Mouse (Mus musculus): ENCODE measurements around the gene Zfp398.

The Zfp398 gene

DNA sequence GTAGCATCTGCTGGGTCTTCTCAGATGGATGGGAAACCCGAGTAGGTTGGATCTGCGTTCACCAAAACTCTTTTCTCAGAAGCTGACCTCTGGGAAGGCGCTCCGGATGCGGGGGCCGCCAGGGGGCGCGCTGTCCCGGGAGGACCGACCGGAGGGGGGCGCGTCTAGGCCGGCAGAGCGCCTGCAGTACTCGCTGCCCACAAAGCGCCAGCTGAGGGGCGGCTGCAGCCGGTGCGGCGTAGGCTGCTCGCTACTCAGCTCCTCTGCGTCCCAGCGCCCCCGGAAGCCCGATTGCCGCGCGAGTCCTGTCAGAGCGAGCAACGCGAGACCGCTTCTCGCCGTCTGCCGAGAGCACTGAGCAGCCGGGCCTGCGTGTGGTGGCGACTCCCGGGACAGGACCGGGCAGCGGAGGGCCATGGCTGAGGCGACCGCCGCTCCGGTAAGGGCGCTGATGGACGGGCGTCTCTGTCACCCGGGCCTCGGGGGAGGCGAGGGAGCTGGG, at the start of gene Zfp398:
Gene Zfp398 (plus strand): TSS at position 180 of the 502 bp plus-strand sequence.
- peak; percentile 95 for DNase-seq (ENCODE audit: low spot score)

DNA sequence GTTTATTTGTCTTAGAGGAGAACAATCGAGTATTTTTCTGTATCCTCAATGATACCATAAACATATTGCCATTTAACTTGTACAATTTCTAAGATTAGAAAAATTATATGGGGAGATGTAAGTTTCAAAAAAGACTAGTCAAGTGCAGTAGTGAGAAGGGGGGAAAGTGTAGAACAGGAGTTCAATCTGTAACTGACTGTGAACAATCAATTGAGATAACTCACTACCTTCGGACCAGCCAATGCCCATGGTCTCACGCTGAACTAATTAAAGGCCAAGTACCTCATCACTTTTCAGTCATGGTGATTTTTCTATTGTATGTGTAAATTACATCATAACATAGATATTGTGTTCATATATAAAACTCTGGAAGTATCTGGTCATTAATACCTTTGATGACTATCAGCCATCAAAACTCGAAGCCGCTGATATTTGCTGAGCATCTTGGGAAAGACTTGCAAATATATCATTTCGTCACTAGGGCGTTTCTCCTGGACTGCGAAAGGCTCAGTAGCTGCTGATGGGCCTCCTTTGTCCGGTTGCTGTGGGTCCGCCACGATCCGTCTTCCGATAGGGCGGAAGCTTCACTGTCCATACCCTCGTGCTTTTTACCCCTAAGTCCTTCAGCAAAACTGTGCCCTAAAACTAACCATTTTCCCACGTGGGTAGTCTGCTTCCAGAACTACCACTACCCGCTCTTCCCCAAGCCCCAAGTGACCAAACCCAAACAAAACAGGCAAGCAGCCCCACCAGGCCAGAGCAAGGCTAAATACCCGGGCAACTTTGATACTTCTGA, 47.3 kb upstream of the Zfp398 start:
- DNase-seq (ENCODE audit: low spot score): peak; percentile 86

DNA sequence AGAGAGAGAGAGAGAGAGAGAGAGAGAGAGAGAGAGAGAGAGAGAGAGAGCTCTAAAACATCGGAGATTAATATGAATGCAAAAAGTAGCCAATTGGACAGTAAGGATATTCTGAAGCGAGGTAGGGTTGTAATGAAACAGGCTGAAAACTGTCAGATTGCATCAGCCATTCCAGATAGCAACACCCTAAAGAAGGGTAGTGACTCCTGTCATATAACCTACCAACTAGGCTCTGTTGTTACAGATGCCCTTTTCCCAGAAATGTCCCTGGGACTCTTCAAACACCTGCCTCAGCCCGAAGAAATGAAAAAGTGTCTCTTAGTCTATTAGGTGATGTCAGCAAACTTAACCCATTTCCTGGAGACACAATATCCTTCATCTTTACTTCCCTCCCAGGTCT, 46.6 kb upstream of the Zfp398 start:
- DNase-seq (ENCODE audit: low spot score): no peak

DNA sequence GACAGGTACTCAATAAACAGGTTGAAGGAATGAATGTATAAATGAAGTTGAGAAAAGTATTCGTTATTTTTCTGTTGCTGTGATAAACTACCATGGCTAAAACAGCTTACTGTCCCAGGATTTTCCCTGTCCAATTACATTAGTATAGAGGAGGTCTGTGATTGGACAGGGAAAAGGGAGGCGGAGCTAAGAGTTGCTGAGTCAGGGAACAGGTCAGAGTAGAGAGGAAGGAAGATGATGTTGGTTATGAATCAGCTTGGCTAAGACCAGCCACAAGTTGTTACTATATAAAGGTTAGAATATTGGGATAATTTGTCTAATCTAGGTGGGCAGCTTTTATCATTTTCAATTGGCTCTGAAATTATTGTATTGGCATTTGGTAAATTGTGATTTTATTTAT, 44.7 kb upstream of the Zfp398 start:
- DNase-seq (ENCODE audit: low spot score): peak; percentile 43

DNA sequence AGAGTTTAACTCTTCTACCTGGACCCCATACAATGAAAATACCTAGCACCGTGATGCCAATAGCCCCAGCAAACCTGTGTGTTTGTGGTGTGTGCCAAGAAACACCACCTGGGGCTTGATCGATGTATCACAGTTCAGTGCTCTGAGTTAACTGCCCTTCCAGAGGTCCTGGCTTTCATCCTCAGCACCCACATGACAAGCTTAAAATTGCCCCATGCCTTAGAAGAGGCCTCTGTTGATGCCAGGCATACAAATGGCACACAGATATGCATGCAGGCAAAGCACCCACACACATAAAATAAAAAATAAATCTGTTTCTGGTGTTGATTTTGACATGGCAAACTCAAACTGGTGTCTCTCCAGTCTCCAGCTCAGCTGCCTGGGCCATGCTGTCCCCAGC, 42.9 kb upstream of the Zfp398 start:
- DNase-seq (ENCODE audit: low spot score): no peak

DNA sequence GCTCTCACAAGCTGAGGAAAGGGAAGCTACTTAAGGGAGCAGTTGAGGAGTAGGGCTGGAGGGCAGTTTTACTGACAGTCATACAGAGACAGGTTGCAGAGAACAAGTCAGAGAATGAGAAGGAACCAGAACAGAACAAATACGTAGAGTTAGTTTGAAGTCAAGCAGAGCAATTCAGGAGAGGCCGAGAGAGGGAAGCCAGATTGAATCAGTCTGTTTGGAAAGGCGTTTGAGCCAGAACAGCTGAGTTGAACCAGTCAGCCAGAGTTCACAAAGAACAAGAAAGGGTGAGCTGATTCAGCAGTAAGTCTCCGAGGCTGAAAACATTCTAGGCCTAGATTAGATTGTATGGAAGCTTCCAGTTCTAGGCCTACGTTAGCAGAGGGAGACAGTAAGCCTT, 42.2 kb upstream of the Zfp398 start:
- DNase-seq (ENCODE audit: low spot score): no peak

DNA sequence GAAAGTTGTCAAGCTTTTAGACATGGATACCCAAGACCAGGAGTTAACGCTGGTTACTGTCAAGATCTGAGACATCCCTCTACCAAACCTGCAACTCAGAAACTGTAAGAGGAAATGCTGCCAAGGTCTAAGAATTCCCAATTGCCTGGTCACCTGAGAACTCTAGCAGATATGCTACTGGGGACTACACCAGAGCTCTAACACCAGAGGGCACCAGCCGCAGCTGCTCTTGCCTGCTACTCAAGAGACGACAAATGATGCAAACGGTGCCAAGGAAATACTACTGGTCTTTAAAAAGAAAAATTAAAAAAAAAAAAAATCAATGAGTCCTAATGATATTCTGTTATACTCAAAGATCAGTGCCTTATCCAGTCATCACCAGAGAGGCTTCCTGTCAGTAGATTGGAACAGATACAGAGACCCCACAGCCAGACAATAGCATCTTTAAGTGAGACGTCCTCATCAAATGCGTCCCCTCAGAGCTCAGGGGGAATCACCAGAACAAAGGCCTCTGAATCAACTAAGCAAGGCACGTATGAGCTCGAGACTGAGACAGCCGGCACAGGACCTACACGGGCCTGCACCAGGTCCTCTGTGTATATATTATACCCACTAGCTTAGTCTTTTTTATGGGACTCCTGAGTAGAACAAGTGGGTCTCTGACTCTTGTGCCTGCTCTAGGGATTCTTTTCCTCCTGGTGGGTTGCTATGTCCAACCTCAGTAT, 41.2 kb upstream of the Zfp398 start:
- DNase-seq (ENCODE audit: low spot score): no peak

DNA sequence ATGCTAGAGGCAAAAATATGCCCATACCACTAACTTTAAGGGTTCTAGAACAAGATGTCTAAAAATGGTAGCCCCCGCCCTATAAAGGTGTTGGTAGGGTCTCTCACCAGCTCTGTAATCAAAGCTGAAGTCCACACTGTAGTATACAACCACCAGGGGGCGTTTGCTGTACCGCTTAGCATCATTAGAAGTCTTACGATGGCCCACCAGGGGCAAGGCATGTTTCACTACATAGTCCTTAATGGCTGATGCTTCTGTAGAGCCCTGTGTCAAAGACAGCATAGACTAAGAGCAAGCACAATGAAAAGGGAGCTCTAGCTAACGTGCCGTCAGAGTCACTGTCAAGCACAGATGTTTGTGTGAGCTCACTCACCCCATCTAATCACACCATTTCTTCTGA, 36.4 kb upstream of the Zfp398 start:
- peak; percentile 75 for DNase-seq (ENCODE audit: low spot score)

DNA sequence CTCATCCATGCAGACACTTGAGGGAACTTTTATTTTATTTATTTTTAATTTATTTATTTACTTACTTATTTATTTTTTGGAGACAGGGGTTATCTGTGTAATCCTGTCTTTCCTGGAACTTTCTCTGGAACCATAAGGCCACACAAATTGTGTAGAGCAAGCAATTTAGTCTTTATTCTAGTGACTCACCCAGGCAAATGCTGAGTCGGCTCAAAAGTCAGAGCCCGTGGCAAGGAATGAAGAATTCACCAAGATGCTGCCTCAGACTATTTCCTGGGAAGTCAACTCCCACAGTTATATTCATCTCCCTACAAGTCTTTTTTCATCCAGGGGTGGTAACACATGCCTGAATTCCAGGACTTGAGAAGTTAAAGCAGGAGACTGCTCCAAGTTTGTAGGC, 29.9 kb upstream of the Zfp398 start:
- DNase-seq (ENCODE audit: low spot score): no peak

DNA sequence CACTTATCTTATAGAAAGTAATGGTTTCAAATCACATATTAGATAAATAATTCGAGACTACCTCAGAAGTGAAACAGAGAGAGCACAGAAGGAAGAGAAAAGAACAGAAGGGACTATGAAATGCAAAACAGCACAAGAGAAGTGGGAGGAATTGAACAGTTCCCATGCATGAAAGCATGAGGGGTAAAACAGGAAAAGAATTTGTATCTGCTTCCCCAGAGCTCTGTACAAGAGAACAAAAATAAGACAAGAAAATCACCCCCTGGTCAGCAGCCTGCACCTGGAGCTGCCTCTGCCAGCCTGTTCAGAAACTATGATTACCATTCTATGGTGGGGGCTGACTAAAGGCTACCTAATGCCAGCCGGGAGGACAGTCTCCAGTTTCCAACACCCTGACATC, 28.0 kb upstream of the Zfp398 start:
- DNase-seq (ENCODE audit: low spot score): no peak

DNA sequence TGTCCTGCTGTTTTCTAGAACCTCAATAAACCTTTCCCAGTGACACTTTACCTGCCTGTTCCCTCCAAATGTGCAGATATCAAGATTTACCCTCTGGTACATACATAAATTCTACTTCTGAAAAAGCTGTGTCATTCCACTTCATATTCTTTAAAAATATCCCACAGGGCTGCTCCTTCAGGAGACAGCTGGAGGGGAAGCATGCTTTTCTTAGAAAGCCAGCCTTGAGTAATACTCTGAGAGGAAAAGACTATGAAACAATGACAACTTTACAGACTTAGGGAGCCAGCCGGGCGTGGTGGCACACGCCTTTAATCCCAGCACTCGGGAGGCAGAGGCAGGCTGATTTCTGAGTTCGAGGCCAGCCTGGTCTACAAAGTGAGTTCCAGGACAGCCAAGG, 26.9 kb upstream of the Zfp398 start:
- DNase-seq (ENCODE audit: low spot score): no peak

DNA sequence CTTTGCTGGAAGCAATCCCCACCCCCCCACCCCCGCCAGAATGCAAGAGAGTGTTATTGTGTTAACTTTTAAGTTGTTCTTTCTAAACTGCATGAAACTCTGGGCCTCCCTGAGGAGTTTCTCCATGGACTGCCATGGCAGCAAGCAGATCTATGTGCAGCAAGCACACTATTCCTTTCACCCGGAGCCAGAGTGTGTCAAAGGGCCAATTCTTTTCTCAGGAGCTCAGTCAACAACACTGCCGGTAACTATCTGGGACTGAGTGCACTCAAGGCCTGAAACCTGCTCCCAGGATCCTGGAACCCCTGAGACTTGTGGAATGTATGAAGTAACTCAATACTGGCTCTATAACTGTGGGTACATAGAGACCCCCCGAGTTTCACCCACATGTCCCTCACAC, 26.4 kb upstream of the Zfp398 start:
- no peak for DNase-seq (ENCODE audit: low spot score)

DNA sequence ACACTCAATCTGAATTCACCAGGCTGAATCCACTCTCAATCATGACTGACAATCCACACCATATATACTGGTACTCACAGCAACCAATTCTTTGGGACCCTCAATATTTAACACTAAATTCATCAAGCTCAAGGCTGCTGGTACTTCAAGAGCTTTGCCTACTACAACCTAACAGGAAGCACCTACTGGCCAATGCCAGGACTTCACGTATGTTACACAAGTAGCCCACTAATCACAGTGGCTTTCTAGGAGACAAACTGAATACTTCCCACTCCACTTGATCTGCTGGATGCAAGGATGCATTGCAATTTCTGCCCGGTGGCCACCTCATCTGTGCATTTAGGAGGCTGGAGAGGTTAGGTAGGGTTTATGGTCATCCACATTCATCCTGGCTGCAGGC, 25.3 kb upstream of the Zfp398 start:
- DNase-seq (ENCODE audit: low spot score): no peak

DNA sequence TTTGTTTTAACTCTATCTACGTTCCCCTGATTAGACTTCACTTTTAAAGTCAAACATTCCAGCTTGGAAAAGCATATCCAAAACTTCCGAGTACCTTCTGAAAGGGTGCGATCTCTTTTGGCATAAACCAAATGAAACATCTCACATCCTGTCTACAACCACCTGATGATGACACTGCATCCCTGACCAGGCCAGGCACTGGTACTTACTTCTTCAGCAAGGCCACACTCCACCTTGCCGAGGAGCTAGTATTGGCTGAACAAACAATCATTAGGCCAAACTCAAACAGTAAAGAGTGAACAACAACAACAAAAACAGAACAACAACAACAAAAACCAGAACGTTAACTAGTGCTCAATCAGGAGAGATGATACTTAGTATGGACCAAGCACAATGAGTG, 24.1 kb upstream of the Zfp398 start:
- DNase-seq (ENCODE audit: low spot score): no peak

DNA sequence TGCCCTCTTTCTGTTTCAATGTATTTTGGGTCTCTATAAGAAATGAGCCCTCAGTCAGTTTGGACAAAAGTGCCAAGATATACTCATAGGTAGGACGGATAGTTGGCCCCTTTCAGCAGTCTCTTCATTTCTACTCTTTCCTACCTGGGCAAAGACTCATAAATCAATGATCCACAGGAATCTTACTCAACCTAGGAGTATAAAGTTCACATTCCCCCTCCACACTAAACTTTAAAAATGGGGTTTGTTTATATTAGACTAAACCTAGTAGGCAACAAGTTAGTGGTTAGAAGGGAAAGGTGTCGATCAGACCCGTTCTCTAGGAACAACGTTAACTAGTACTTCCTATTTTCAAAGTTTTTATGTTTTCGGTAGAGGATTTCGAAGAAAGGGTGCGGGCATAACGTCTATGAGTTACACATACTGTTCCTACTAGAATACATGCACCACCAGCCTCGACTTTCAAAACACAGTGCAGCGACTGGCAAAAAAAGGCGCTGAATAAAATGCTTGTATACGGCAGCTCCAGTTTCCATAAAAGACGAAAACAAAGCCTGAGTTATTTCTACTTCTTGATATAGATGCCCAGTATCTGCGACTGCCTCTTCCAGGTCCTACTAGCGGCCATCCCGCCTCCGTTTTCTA, 23.1 kb upstream of the Zfp398 start:
- DNase-seq (ENCODE audit: low spot score): no peak

DNA sequence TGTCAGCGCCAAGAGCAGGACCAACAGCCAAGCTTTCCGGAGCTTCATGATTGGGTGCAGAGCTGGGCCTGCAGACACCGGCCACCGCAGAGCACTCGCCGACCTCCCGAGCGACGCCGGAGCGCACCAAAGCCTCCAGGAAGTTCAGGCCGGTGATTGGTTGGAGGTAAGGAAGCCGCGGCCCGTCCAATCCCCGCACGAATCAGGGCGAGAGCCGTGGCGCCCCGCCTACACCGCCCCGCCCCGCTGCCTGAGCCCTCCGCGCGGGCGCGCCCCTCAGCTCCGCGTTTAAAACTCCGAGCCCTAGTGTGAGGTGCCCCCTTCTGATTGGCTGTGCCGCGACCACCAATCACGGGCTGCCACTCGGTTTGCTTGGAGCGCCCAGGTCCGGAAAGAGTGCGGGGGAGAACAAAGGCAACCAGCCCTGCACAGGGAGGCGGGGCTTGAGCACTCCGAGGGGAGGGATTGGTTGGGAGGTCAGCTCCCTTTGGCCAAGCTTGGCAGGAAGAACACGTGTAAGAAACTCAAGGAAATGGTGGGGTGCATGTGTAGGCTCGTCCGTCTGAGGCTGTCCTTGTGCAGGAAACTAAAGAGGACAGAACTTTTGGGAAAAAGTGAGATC, 22.1 kb upstream of the Zfp398 start, which contains the start of gene Pdia4:
Gene Pdia4 (minus strand): TSS at position 174 of the 622 bp plus-strand sequence.
- DNase-seq (ENCODE audit: low spot score): peak; percentile 100

DNA sequence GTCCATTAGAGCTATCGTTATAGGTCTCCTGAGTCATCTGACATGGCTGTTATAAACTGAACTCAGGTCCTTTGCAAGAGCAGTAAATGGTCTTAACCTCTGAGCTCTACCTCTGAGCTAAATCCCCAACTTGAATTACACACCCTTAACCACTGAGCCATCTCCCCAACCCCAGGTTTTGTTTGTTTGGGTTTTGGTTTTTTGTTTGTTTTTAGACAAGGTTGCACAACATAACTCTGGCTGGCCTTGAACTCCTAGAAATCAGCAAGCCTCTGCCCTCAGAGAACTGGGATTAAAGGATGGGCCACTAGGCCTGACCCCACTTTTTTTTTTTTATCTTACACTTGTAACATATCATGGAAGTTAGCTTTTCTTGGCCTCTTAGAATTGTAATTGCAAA, 19.3 kb upstream of the Zfp398 start:
- DNase-seq (ENCODE audit: low spot score): no peak

DNA sequence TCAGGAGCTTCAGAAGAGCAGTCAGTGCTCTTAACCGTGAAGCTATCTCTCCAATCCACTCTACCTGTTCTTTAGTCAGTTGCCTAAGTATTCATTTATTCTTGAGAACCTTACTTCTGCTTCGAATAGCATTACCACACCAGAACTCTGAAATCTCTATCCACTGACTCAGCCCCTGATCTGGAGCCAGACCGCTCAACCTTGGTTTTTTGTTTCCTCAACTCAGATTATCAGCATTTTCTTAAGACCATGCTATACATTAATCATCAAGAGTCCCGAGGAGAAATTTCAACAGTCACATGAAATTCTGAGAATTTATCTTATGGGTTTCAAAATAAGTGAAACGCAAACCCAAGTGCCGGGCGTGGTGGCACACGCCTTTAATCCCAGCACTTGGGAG, 16.7 kb upstream of the Zfp398 start:
- no peak for DNase-seq (ENCODE audit: low spot score)

DNA sequence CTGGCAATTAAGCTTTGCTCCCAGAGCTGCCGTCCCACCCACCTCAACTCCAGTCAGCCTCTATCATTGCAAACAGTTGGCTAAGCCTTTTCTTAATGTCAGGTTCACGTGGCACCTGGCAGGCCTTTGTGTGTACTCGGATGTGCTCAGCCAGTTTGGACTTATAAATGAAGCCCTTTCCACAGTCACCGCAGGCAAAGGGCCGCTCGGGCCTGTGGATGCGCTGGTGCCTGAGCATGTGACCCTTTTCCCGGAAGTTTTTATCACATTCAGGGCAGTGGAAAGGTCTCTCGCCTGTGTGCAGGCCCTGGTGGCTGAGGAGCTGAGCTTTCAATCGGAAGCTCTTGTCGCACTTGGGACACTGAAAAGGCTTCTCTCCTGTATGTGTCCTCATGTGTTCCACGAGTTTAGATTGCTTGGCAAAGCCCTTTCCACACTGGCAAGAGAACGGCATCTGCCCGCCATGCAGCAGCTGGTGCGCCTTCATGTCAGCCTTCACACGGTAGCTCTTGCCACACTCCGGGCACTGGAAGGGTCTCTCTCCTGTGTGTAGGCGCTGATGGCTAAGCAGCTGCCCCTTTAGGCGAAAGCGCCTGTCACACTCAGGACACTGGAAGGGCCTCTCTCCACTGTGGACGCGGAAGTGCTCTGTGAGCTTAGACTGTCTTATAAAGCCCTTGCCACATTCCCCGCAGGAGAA, 15.7 kb upstream of the Zfp398 start:
- DNase-seq (ENCODE audit: low spot score): no peak

DNA sequence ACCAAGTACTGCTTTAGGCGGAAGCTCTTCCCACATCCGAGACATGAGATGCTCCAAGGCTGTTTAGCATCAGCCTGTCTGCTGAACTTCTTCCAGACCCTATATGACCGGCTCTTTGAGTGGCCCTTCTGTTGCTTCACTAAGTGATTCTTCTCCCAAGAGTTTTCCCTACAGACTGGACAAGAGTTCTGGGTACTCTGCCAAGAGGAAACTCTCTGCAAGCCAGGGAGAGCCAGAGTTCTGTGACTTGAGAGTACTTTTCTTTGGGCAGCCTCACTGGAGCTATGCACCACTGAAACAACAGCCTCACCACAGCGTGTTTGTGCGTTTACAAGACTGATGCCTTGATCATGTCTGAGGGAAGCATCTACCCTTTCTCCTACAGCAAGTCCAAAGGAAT, 14.2 kb upstream of the Zfp398 start:
- peak; percentile 48 for DNase-seq (ENCODE audit: low spot score)

DNA sequence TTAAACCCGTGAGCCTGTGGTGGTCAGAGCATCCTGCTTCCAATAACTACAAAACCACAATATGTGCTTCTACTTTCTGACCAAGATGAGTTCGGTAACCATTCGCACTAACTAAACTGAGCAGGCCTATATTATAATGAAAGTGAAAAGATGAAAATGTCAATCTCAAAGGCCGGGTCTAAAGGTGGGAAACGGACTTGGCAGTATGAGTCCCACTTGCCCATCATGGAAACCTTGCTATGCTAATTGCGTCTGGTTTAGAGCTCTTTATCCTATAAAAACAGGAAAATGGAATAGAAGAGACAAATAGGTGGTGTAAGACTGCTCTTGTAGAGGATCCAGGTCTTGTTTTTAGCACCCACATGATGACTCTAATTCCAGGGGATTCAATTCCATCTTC, 13.7 kb upstream of the Zfp398 start:
- no peak for DNase-seq (ENCODE audit: low spot score)

DNA sequence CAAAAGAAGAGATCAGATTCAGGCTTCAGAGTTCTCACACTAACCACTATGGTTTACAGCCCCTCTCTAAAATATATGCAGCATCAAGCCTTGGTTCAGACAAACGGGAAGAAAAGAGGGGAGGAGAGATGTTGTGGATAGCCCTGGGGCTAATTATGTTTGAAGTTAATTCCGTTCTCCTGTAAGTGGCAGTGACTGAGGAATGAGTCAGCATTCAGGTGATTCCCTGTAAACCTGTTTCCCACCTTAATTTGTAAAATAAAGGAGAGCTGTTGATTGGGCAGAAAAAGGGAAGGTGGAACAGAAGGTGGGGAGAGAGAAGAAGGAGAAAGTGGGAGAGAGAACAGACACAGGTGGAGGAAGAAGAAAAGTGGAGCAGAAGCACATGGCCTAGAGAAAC, 11.2 kb upstream of the Zfp398 start:
- DNase-seq (ENCODE audit: low spot score): no peak
